Mouse (Mus musculus) testis, adult 2 months (tissue): ENCODE measurements around the gene Vmn1r44.
"Not testable (repeated sequence)": the region's sequence is repeated elsewhere in the genome, so short reads cannot be mapped to it uniquely, and the experiment has no call there.

Experiments
- CTCF ChIP-seq: fragments of 200-500 bp; IDR thresholded peaks from 2 replicates; pipeline ENCODE4 v1.5.1; 2012; ENCODE audit warnings: low read depth, mild to moderate bottlenecking, inconsistent platforms, low read length, moderate library complexity; ENCODE audit not compliant: control insufficient read depth, insufficient read depth, insufficient replicate concordance
- POLR2A ChIP-seq: fragments of 200-500 bp; IDR thresholded peaks from 2 replicates; pipeline ENCODE4 v1.6.1; 2012; ENCODE audit warnings: low read depth, mild to moderate bottlenecking, inconsistent platforms, low read length, moderate library complexity; ENCODE audit not compliant: control insufficient read depth

DNA sequence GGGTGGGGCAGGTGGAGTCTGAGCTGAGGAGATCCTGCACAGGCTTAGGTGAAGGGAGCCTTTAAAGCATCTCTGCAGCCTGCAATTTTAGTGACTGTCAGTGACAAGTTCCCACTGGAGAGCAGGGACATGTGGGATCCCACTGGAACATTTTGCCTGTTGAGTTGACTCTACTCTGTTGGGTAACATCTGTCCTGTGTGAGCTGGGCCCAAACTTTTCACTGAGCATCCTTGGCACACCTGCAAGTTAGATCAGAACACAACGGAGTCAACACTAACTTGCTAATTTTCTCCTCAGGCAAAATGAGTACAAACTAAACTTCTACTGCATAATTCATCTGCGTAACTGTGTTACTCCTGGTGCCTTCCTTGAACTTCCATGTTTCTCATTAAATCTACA lies 57.0 kb downstream of the Vmn1r44 start, which contains the start of gene Vmn1r45:
- not testable (repeated sequence) for TF ChIP-seq CTCF, POLR2A
